Mouse (Mus musculus): ENCODE results near the gene Omp.

- TF ChIP-seq TAL1 (IDR thresholded peaks at IDR 0.05; ENCODE audit: low read length) (no peak), GATA1 (IDR thresholded peaks at IDR 0.05; ENCODE audit: low read length) (no peak)
Measured at GRCm38 (mm10) chr7:98109771-98110170, 35.5 kb downstream of the Omp start.
